ENCODE assay signal across 7 mouse cellular contexts in genomic region chr2:25546811-25547491, GRCm38 (mm10). TPM values are rescaled to one million over a fixed set of nuclear protein-coding genes. Genes with fewer than 3 reads are reported as not detected.
DNase-seq lines count a peak whose midpoint lies in the region; ATAC-seq lines count a peak whose summit lies in the region.

TSS of gene Traf2 (minus strand) at chr2:25546940.

- H3K4me1 ChIP-seq in intestine, embryonic 15.5 days (replicated peaks), result peaks cover 9% of the 10 kb centered on the region
- peaks cover 28% of the 10 kb centered on the region for H3K4me1 ChIP-seq in midbrain, embryonic 10.5 days

- 3% methylated on average over 48 of the region's 48 CpGs for WGBS in intestine, embryonic 15.5 days
- 3% methylated on average over 48 of the region's 48 CpGs for WGBS in midbrain, embryonic 10.5 days

- H3K4me3 ChIP-seq in intestine, embryonic 15.5 days (replicated peaks), result peak within 1 kb of the TSS; percentile 71
- peak within 1 kb of the TSS; percentile 80 for H3K4me3 ChIP-seq in midbrain, embryonic 10.5 days

- DNase-seq in adrenal gland, adult 2 months, result peak; percentile 99
- DNase-seq in embryo, embryonic 11.5 days (ENCODE audit: low read depth, low spot score), result peak; percentile 96
- peak; percentile 97 to 99 for DNase-seq in gastrocnemius, postnatal 36 days
- peak; percentile 99 for DNase-seq in left cerebral cortex, postnatal 25 days (ENCODE audit: low spot score in 2 of 2)
- DNase-seq in midbrain, embryonic 10.5 days (ENCODE audit: low spot score), result peak; percentile 99
- peak; percentile 98 for DNase-seq in right cerebral cortex, postnatal 4 days

- no peaks in the 10 kb centered on the region for H3K27me3 ChIP-seq in intestine, embryonic 15.5 days (replicated peaks)
- H3K27me3 ChIP-seq in midbrain, embryonic 10.5 days (ENCODE audit: low read depth, poor library complexity, severe bottlenecking), result no peaks in the 10 kb centered on the region

- H3K9me3 ChIP-seq in intestine, embryonic 15.5 days, result no peaks in the 10 kb centered on the region
- no peaks in the 10 kb centered on the region for H3K9me3 ChIP-seq in midbrain, embryonic 10.5 days (replicated peaks)

- intact Hi-C loops in gastrocnemius, postnatal 36 days (cut with DNase I), result no loop called here
- intact Hi-C loops in left cerebral cortex, postnatal 25 days (cut with DNase I), result no loop called here

- peak within 1 kb of the TSS; percentile 73 for H3K9ac ChIP-seq in intestine, embryonic 15.5 days

- peak within 1 kb of the TSS; percentile 75 for H3K27ac ChIP-seq in intestine, embryonic 15.5 days
- peak within 1 kb of the TSS; percentile 92 for H3K27ac ChIP-seq in midbrain, embryonic 10.5 days (replicated peaks)

- H3K36me3 ChIP-seq in intestine, embryonic 15.5 days, result no peaks in the 10 kb centered on the region
- 0 out of 2 replicates have a peak, but pooled peaks cover 3% of the 10 kb centered on the region for H3K36me3 ChIP-seq in midbrain, embryonic 10.5 days

- H3K4me2 ChIP-seq in intestine, embryonic 15.5 days (replicated peaks), result peak within 1 kb of the TSS; percentile 72

- peak; percentile 100 for ATAC-seq in intestine, embryonic 15.5 days

RNA-seq across cellular contexts. Expression of gene Traf2, which starts in this region (rescaled TPM):
- 10 to 100 TPM; 22.3 to 29.0 TPM for total RNA-seq in adrenal gland, adult 2 months (2021)
- 11.1 and 12.7 TPM in 2 replicates for polyA plus RNA-seq in adrenal gland, adult 2 months (2012; rRNA removed)
- 10 to 100 TPM in 1 of 2 experiments, 1 to 10 TPM in 1; 9.8 to 11.5 TPM for total RNA-seq in gastrocnemius, postnatal 36 days (2021)
- 26.7 and 32.4 TPM in 2 replicates for polyA plus RNA-seq in intestine, embryonic 15.5 days (2015; fragmentation: Nextera tagmentation; extraction: Ambion mirVana)
- total RNA-seq in left cerebral cortex, postnatal 25 days (2021), result 10 to 100 TPM in 1 of 2 experiments, 1 to 10 TPM in 1; 9.6 to 10.4 TPM
- 38.9 and 41.4 TPM in 2 replicates for polyA plus RNA-seq in midbrain, embryonic 10.5 days (2016; fragmentation: Nextera tagmentation; extraction: Ambion mirVana)

Comparison
In these comparisons a context has a peak if more than half of its experiments do, and no peak if none do; other contexts are left out.
1. Peak in every context shown above with its lines: DNase-seq, ATAC-seq, H3K4me3 ChIP-seq and H3K27ac ChIP-seq.